Mouse (Mus musculus) right cerebral cortex, adult 2 months (tissue): ENCODE data around the gene Tmem43.

Experiments
- DNase-seq, 2 experiments: peaks; one replicate each; pipeline ENCODE4 v3.0.0; 2021 to 2022; ENCODE audit warnings: low spot score in 2 of 2

Gene Tmem43

DNA sequence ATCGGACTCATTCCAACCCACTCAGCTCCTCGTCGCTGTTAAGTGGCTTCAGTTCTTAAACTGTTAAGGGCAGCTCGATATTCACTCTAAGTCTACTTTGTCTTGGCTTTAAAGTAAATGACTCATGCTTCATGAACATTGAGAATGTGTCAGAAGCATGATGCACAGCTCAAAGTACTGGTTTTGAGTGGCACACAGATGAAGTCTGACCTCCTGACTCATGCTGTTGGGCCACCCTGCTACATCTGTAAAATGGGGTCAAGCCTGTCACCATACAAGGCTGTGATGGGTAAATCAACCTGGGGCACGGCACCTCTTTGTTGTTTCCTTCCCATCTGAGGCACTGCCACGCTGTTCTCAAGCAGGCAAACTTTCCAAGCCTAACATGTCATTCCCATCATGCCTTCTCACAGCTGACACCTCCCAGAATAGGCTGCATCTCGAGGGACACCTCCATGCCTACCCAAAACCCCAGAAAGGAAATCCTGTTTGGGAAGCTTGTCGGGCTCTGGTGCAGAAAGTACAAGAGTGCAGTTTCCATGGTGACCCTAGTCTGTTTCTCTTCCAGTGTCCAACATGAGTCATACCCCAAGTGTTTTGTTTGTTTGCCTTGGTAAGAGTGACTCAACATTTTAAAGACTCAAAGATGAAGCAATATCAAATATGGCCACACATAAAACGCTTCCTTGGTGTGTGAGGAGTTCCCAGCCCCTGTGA is 15.2 kb downstream of the Tmem43 start:
- DNase-seq, result peak; percentile 45 to 56

DNA sequence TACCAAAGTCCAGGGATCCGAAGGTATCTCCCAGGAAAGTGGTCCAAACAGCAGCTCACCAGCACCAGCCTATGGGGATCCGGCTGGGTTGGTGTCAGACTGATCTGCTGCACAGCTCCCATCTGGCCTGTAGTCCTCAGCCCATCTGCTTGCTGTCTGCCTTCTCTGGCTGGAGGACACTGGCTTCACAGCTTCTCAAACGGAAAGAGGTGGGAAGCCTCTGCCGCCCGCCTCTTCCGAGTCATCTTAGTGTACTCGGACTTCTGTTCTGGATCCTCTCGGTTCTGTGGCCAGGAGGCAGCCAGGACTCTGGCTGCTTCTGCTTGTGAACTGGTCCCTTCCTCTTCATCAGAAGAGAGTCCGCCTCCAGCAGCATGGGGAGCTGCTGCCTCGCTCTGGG is 16.4 kb downstream of the Tmem43 start:
- DNase-seq, result peak; percentile 58 to 60

DNA sequence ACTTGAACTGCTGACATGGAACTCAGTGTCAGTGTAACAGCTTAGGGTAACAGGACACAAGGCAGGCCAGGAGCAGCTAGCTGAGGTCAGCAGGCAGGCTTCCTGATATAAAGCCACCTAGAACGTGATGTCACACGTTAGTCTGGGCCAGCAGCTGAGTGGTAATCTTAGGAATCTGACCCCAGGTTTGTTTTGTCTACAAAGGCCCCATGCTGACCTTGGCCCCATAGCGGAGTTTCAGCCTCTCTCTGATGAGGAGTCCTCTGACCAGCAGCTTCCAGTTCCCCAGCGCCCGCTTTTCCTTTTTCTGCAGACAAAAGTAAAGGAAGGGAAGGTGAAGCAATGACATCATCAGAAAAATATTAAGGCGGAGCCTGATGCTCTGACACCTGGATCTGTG is 17.5 kb downstream of the Tmem43 start:
- no peak for DNase-seq

DNA sequence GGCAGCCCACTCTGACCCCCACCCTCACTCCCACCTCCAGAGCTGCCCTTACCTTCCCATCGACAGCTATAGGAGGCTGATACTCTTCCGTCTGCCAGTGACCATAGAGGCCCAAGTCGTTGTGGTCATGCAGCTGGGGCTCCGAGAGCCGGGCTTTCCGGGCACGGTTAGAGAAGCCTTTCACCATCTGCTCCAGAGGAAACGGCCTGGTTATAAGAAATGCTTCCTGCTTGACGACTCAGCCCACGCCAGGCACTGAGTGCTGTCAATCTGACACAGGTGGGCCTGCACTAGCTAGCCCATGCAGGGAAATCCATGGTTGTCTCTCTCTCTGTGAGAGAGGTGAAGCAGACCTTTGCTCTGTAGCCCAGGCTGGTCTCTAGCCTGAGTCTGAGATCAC is 19.6 kb downstream of the Tmem43 start:
- DNase-seq, result no peak

DNA sequence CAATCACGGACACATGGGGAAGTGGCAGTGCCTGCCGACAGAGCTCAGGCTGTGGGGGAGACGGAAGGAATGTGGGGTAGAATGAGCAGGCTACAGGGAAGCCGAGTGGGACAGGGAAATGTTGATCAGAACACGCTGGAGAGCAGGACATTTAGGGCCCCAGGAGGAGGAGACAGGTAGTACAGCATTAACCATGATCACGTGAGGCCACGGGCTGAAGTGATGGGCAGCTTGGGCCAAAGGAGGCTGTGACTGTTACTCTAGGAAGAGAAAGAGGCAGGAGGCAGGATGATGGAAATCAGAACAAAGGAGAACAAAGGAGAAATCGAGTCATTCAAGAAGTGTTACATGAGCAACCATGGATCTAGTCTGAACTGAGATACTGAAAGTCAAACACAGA is 21.0 kb downstream of the Tmem43 start:
- no peak for DNase-seq

DNA sequence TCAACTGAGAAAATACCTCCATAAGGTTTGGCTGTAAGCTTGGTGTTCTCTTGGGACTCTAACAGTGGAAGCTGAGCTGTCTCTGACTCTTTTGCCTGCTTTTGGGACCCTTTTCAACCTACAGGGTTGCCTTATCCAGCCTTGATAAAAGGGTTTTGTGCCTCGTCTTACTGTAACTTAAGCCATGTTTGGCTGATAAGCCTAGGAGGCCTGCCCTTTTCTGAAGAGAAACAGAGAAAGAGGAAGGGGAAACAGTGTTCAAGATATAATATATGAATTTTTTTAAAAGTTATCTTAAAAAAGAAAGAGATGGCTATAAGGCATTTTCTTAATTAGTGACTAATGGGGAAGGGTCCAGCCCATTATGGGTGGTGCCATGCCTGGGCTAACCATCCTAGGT is 29.8 kb downstream of the Tmem43 start:
- DNase-seq, result no peak

DNA sequence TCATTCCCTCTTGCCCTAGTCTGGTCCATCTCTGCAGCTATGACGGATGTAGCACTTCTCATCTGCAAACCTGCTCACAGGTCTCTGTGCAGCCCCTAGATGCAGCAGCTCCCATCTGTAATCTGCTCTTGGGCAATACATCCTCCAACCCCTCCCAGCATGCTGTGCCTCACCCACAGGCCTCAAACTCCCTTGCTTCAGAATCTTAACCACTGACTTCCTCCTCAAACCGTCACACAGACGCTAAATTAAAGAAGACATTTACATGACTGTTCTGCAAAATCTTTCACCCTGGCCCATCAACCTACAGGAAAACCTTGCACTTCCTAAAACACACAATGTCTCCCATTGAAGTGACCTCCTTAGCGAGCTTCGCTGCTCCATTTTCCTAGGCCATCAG is 32.5 kb downstream of the Tmem43 start:
- DNase-seq, result no peak

DNA sequence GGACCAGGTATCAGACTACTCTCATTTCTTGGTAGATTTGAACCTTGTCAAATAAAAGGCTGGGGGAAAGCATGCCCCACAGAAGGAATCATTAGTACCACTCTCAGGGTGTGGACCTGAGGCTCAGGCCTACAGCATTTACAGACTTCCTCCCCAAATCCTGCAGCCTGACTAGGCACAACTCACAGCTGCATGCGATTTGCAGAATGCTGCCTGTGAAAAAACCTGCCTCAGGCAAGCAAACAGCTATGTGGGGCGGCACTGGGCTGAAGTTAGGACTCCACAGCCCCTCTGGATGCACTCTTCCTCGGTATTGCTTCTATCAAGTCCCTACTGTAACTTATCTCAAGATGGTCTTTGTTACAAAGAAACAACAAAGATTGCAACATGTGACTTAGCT is 34.5 kb downstream of the Tmem43 start:
- DNase-seq, result no peak

DNA sequence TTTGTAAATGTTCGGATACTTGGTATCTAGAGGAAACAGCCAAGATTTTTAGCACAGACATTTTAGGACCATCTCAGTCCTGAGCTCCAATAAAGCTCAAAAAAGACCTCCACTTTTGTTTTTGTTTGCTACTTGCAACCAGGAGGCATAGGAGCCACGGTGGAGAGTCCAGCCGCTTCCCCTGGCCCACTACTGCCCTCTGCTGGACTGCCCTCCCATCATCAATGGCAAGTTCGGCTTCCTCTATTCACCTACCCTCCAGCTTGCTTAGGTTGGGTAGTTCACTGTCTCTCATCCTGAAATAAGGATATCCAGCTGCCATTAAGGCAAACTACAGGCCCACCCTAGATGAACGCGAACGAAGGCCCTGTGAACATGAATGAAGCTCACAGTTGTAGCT is 35.8 kb downstream of the Tmem43 start:
- peak; percentile 49 to 75 for DNase-seq

DNA sequence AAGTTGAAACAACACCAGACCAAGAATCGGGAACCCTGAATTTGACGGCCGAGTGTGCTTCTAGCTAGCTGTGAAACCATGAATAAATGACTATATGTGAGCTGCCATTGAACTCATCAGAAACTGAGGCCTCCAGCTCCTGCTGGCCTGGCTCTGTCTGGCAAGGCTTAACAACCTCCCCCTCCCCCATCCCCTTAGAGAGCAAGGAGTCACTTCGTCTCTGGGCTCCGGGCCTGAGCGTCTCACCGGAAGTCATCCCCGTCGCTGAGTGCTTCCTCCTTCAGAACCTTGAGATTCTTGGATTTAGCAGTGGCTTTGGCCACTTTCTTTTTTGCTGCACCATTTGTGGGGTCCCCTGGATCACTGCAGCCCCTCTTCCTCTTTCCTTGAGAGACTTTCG is 36.7 kb downstream of the Tmem43 start:
- DNase-seq, result no peak

DNA sequence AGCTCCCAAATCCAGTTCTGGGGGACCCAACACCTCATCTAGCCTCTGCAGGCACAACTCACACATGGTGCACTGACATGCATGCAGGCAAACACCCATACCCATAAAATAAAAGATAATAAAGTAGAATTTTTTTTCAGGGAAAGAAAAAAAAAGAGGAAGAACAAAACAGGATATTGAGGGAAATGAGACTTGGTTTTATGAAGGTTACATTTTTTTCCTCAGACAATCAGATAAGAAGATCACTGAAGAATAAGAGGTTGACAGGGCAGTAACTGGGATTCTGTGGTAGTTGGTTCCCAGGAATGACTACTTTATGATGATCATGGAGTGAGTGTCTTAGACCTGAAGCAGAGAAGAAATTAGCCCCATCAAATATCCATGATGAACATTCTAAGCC is 40.6 kb downstream of the Tmem43 start:
- no peak for DNase-seq

DNA sequence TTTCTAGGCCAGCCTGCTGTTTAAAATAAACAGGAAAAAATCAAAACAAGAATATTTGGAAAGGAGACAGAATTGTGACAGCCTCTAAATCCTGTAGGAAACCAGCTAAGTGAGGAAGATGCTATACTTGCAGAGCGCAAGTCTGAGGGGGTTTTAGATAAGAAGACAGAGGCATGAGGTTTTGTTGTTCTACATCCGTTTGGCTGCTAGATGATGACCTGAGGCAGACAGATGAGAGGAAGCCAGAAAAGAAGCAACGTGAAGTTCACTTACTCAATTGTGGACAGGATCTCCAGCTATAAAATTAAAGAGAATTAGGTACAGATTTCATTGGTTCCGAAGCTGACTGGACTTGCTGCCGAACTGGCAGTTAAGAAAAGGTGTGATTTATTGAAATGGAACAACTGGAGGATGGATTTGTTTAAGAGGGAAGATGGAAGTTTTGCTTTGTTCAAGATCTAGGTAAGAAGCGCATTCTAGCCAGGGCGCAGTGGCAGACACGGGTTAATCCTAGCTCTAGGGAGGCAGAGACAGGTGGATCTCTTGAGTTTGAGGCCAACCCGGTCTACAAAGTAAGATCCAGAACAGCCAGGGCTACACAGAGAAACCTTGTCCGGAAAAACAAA is 41.3 kb downstream of the Tmem43 start:
- no peak for DNase-seq

DNA sequence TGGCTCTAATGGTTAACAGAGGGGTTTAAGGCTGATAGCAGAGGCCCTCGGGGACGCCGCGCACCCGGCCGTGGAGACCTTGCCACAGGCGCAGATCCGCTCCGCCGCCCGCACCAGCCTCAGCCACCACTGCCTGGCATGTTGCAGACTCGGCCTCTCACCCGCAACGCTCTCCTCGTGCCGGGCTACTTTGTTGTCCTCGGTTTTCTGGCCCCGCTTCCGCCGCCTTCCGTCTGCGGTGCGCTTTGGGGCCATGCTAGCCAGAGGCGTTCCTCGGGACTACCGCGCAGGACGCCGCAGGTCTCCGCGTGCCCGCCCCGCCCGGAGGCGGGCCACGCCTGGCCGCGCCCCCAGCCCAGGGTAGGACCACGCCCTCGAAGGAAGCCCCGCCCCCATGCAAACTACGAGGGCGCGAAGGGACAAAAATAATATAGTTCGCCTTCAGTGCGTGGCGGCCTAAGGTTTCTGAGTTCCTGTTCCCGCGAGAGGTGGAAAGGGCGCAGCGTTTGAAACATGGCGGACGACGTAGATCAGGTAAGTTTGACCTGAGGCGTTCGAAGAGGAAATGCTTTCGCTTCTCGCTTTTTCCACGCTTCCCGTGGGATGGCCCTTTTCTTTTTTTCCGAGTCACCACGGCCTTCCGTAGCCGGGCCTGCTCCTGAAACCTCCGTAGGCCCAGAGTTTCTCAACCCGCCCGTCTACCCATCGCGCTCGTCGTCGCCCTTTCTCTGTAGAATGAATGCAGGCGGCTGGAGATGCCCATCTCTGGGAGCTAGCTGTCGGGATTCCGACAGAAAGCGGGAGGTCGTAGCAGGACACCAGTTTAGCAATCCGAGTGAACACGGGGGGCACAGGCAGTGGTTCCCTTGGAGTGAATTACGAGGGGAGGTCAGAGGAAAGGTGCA is 42.3 kb downstream of the Tmem43 start, which contains the start of the genes Xpc and Lsm3:
Xpc (minus strand) TSS at position 344 of the 905 bp plus-strand sequence.
Lsm3 (plus strand) TSS at position 384 of the 905 bp plus-strand sequence.
- peak; percentile 99 for DNase-seq

DNA sequence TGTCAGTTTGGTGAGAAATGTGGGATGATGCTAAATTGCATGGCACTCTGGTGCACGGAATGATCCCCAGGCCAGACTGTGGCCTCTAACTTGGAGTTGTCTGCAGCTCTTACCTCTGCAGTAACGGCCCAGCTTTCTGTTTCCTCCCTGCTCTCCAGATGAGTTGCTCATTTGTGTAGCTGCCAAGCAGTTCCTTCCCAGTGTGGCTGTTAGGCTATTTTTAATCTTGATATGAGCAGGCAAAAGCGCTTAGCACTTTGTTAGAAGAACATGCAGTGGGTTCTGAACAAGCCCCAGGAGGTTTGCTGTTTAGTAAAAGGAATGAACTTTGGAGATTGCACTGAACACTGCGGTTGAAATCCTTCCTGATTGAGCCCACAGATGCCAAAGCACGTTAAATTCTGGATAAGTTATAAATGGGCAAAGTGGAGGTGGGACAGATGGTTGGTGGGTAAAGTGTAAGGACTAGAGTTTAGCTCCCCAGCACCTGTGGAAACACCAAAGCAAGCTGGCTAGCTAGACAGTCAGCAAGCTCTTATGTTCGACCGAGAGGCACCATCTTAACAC is 45.0 kb downstream of the Tmem43 start:
- peak; percentile 47 to 54 for DNase-seq

DNA sequence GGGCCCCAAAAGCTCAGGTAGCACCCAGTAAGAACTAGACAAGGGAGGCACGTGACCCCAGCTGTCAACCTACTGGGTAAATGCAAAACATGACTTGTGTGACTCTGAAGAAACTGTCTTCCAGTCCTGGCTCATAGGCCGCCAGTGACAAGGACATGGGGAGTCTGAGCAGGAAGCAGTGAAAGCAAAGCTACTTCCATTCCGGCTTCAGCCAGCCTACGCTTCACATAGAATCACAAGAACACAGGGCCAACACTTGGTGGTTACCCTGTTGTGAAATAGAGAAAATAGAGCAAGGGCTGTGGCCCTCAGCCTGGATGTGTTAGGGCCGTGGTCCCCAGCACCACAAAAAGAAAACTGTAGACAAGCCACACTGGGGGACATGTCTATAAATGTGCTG is 49.3 kb downstream of the Tmem43 start:
- DNase-seq, result no peak

DNA sequence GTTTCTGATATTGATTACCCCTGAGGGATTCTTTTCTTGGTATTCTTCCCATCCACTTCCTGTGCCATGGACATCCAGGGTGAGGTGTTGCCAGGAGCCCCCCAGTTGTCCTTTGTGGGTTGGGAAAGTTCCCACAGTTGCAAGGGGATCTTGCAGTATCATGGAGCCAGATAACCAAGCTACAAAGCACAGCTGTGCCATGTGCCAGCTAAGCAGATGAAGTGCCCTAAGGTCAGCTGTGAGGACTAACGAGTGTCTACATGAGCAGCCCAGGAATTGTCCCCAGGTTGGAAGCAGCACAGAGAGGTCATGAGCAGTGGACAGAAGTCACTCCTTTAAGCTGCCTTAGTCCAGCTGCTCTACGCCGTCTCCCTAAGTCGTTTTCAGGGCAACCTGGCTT is 52.0 kb downstream of the Tmem43 start:
- no peak for DNase-seq

DNA sequence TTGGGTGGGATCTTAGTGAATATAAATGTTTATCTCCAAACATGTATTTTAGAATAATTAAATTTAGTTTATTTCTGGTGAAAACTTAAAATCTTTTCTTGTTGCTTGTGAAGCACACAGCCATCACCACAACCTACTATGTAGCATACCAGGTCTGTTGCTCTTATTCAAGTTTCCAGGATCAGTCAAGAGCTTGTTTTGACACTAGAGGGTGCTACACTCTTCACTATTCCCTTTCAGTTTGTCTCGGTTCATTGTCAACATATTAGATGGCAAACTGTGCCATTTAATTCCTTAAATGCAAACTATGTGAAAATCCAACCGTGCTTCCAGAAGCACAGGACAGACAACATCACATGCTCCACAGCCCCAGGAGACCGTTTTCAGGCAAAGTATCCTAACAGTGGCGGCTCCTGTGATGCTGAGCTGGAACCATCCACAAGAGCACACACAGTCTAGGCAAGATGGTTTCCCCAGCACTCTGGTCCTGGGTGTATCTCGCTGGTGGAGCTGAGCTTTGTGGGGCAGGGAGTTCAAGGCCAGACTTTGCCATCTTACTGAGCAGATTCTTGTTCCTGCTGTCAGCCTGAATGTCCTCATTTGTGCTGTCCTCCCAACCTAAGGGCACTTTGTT is 53.8 kb downstream of the Tmem43 start:
- DNase-seq, result peak in 1 of 2 experiments; percentile 25

DNA sequence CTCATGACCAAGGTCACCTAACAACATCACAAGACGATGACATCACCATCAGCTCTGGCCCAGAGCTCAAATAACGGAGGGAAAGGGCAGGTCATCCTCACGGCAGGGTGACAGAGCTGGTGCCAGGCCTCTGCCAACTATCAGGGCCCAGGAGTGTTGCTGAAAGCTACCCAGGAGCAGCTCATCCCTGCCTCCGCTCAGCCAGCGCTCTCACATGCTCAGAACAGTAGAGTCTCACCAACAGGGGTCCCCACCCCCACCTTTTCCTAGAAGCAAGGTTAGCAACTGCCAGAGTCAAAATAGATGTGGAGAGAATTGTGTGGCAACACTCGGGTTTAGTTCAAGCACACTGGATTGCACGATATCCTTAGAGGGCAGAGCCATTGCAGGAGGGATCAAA is 54.8 kb downstream of the Tmem43 start:
- DNase-seq, result no peak

DNA sequence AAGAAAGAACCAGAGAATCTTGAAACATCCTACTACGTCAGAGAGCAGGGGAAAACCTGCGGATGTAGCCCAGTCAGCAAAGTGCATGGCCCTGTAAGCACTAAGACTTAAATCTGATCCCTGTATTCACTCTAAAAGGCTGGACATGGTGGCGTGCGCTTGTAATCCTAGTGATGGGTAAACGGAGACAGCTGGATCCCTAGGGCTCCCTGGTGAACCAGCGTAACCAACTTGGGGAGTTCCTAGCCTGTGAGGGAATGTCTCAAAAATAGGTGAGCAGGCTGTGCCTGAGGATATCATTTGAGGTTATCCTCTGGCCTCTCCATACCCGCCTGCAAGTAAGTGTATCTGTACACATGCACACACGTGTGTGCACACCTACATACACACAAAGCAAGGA is 57.2 kb downstream of the Tmem43 start:
- no peak for DNase-seq

DNA sequence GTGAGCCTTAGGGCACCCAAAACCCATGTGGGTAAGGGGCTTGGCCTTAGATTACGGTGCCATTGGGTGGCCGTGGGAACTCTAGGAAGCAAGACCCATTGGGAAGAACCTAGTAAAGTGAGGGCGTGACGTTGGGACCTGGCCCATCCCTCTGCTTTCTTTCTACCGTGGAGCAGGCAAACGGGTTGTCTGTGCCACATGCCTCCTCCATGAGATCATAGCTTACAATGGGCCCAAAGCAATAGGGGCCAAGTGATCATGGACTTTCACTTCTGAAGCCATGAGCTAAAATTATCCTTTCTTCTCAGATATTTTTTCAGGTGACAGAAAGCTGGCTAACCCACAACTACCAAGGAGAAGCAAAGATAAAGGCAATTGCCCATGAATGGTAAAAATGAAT is 57.8 kb downstream of the Tmem43 start:
- DNase-seq, result no peak

DNA sequence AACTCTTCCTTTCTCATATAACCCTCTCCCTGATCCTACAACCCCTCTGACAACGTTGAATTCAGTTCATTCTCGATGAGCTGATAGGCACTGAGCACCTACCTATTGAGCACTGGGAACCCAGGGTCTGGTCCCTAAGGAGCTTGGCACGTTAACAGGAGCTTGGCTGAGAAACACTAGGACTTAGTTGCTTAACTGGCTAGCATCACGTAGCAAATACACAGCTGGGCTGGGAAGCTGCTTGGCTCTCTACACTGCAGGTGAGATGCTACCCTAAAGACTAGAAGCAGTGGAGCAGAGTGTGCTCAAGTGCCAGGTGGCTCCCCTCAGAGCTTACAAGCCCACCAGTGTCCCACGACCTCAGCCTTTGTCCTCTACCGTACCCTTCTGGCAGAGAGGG is 59.2 kb downstream of the Tmem43 start:
- DNase-seq, result no peak

DNA sequence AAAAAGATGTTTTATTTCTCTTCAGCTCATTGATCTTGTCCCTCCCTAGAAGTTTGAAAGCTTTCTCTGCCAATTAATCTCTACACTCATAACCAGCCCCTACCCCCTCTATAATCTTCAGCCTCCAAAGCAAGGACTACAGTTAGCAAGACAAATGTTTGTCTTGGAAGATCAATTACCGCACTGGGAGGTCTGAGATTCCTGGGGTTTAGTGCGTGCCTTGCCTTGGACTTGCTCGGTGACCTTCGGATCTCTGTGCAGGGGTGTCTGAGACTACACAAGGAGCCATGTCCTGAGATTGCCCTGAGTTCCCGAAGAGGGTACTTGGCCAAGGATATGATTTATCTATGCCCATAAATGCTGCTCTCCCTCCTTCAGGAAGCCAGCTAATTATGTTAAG is 59.9 kb downstream of the Tmem43 start:
- no peak for DNase-seq
